Mouse (Mus musculus) spleen, postnatal 10 days (tissue): ENCODE results near the gene Kcnk13.
"Not testable (repeated sequence)": the region's sequence is repeated elsewhere in the genome, so short reads cannot be mapped to it uniquely, and the experiment has no call there.

Source experiments
- DNase-seq, 2 experiments: peaks; one replicate each; pipeline ENCODE4 v3.0.0; 2021 to 2022; ENCODE audit warnings: low spot score in 2 of 2

Gene Kcnk13

DNA sequence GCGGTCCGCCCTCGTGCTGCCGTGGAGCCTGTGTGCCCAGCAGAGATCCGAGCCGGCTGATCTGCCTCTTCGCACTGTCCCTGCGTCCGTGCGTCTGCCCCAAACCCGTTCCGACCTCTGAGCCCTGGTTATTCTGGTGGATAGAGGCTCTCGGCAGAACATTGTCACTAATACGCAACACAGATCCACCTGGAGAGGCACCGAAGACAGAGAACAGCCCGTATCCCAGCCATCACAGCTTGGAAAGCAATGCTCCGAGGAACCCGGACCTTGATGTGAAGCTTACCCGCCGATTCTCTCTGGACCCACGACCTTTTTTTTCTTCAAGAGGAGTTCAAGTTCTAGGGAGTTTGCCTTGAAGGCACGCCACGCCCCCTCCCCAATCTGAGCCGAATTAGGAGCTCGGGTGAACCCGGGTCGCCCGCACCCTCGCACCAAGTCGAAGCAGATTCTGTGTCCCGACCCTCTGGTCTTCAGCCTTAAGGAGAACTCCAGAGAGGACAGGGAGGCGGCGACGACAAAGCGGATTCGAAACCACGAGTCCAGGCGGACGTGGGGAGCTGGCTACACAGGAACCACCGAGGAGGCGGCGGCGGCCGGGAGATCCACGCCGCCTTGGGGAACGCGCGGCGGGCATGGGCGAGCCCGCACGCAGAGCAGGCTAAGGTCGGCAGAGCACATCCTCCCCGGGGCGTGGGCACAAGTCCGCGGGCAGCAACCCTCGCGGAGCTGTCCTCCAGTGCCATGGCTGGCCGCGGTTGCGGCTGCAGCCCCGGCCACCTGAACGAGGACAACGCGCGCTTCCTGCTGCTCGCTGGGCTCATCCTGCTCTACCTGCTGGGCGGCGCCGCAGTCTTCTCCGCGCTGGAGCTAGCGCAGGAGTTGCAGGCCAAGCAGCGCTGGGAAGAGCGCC, 1.2 kb downstream of the Kcnk13 start:
- DNase-seq: peak; percentile 22 to 38

DNA sequence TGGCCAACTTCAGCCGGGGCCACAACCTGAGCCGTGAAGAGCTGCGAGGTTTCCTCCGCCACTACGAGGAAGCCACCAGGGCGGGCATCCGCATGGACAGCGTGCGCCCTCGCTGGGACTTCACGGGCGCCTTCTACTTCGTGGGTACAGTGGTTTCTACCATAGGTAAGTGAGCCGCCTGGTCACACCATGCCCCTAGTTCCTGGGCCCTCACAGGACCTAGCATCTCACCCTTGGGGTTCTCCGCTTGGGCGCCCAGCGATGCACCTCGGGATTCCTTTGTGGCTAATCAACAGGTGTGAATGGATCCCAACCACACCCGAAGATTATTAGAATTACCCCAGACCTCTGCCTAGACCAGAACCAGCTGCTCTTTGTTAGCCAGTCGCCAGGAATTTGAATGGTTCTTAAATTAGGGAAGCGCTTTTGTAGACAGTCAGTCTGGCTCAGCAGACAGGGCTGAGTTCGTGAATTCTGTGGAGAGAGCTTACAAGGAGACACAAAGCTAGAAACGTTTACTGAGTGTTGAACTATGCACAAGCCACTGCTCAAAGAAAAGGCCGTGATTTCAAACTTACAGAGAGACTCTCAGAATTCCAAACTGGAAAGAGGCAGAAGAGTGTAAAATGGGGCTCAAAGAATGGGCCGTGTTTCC, 1.9 kb downstream of the Kcnk13 start:
- DNase-seq: peak in 1 of 2 experiments; percentile 26

DNA sequence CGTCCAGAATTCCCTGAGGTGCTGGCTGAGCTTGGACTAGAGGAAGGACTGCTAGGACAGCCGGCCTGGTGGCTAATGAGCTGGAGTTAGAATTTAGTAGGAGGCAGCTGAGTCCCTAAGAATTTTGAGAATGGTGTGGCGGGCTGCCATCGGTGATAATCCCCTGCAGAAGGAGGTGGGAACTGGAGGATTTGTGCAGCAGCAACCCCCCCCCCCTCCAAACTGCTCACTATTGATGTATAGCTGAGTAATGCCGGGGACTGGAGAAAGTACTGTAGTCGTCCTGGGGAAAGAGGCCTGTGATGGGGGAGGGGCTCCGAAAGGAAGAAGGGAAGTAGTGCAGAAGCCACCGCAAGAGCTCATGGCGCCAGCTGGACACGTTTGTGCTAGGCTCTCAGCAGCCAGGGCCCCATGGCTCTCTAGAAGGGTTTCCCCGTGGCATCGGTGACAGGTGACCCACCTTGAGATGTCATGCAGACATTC, 2.6 kb downstream of the Kcnk13 start:
- DNase-seq: peak in 1 of 2 experiments; percentile 23

DNA sequence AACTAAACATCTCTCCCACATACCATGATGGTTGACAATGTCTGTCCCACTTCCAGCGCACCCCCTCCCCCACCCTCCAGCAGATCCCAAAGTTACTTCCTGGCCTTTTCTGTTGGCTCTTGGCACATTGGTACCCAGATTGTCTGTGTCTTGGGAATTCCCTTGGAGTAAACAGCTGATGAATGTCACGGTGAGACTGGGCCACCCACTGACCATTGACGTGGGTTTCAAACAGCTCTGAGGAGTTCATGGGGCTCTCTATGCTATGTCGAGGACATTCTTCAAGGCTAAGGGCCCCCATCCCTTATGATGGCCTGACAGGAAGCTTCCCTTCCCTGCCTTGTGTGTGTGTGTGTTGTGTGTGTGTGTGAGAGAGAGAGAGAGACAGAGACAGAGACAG, 5.6 kb downstream of the Kcnk13 start:
- DNase-seq: no peak

DNA sequence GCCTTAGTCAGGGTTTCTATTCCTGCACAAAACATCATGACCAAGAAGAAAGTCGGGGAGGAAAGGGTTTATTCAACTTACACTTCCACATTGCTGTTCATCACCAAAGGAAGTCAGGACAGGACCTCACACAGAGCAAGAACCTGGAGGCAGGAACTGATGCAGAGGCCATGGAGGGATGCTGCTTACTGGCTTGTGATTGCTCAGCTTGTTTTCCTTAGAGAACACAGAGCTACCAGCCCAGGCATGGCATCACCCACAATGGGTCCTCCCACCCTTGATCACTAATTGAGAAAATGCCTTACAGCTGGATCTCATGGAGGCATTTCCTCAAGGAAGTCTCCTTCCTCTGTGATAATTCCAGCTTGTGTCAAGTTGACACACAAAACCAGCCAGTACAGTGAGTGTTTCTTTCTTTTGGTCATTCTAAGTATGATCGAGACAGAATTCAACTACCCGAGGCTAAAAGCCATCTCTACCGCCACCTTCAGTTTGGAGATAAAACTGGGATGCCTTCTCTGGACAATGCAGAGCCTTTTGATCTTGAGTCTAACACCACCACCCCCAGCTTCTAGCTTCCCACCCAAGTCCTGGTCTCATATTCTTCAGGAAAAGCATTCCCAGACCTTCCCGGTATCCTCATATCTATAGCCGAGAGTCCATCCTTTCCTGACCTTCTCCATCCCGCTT, 7.1 kb downstream of the Kcnk13 start:
- not testable (repeated sequence) for DNase-seq

DNA sequence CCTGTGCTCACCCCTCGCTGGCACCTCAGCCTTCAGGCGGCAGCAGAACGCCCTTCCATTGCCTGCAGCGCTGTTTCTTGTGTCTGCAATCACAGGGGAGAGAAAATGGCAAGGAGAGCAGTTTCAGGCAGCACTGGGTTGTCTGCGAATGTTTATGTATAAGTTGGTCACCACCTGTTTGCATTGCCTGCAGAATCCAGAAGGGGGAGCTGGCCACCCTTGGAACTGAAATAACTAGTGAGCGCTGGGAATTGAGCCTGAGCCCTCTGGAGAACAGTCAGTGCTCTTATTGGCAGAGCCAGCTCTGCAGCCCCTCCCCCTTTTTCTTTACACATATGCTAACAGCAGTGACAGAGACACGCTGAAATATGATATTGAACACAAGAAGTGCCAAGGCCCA, 8.5 kb downstream of the Kcnk13 start:
- no peak for DNase-seq

DNA sequence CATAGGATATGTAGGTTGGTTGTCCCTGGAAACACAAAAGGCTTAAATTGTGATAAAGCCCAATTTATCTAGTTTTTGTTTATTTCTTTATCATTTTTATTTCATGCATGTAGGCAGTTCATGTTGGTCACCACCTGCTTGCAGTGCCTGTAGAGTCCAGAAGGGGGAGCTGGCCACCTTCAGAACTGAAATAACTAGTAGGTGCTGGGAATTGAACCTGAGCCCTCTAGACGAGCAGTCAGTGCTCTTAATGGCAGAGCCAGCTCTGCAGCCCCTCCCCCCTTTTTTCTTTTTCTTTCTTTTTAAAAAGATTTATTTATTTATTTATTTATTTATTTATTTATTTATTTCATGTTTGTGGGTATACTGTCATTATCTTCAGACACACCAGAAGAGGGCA, 9.4 kb downstream of the Kcnk13 start:
- DNase-seq: peak in 1 of 2 experiments; percentile 37

DNA sequence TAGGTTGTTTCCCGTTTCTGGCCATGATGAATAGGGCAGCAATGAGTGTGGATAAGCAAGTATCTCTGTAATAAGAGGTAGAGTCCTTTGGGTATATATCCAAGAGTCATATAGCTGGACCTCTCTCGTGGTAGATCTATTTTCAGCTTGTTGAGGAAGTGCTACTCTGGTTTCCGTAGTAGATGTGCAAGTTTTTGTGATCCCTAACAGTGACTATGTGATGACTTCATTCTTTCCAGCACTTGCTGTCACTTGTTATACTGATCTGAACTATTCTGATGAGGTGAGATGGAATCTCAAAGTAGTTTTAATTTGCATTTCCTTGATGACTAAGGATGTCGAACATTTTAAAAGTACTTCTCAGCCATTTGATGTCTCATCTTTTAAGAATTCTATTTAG, 15.2 kb downstream of the Kcnk13 start:
- no peak for DNase-seq

DNA sequence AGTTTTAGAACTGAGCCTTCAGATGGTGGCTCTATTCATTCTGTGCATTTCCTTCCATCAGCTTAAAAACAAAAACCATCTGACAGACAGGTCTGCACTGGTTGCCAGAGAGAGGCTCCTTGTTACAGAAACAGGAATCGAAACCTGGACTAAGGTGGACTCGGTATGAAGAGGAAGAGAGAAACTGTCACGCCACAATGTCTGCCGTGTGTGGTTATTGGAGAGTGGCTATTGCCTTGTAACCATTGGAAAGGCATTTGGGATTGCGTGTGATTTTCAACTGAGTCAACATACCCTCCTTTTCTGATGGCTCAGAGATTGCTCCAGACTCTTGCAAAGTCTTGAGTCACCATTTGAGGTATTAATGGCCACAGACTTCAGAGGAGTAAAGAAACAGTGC, 22.5 kb downstream of the Kcnk13 start:
- DNase-seq: no peak

DNA sequence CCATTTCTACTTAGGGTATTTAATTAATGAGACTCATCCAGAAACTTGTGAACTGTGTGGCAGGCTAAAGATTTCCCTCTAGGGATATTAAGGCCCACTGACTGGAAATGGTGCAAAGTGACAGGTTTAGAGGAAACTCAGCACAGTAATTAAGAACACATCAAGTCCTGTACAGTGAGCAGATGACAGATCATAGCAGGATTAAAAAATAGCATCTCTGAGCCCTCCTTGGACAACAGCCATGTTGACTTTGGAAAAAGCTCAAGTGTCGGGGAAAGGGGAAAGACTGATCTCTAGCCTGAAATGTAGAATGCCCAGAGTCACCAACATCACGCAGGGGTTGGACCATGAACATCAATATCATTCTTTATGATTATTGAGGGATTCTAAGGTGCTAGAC, 23.8 kb downstream of the Kcnk13 start:
- DNase-seq: no peak

DNA sequence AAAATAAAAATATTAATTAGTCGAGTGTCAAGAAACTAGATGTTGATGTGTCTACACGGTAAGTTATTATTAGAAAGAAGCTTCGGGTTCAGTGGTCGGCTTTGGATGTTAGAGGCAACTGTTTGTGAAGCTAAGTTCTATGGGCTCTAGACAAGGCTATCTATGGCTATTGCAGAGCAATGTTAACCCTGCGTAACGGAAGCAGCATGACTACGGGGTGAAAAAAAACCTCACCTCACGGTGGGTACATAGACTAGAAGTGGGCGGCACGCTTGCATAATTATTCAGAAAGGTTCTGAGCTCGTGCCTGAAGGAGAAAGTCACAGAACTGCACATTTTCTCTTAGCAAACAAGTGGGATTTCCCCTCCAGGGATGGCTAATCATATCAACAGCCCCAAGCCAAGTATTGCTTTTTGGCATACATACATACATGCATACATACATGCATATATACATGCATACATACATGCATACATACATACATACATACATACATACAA, 28.1 kb downstream of the Kcnk13 start:
- no peak for DNase-seq

DNA sequence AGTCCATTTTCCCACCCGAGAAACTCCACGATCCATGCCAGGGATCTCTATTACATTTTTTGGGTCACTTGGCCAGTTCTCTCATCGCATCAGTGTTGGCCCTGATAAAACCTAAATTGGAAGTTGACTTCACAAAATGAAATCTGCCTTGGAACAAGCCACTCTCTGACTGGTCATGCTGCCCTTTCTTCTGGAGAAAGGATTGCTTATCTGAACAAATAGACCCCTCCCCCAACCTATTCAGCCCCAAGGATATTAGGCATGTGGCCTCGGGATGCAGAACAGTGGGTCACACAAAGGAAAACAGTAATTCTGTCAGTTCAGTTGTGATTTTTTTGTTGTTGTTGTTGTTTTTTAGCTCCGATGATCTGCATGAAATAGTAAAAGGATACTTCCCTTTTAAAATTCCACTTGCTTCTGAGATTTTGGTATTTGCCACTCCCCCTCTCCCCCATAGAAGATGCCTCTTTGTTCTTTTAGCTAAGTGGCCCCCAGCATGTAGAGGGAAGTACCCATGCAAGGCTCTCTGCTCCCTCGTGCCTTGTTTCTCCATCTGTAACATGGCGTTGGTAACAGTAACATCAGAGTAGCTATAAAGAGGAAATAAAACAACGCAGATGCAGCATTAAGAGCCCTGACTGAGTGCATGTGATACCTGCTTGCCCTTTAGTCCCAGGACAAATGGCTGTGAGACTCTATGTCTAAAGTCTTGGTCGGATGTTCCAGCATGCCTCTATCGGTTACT, 29.0 kb downstream of the Kcnk13 start:
- DNase-seq: no peak

DNA sequence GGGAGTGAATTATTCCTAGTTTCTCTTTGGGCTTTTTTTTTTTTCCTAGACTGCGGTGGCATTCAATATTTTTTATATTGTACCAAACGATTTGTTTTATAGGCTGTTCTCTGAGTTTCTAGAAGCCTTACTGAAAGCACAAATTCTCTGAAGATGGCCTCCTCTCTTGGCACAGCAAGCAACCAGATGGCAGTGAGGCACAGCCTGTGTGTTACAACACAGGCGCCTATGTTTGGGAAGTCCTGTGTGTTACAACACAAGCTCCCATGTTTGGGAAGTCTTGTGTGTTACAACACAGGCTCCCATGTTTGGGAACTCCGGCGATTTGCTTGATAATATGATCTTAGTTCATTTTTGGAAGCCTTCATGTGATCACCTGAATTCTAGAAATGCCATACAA, 31.7 kb downstream of the Kcnk13 start:
- DNase-seq: no peak

DNA sequence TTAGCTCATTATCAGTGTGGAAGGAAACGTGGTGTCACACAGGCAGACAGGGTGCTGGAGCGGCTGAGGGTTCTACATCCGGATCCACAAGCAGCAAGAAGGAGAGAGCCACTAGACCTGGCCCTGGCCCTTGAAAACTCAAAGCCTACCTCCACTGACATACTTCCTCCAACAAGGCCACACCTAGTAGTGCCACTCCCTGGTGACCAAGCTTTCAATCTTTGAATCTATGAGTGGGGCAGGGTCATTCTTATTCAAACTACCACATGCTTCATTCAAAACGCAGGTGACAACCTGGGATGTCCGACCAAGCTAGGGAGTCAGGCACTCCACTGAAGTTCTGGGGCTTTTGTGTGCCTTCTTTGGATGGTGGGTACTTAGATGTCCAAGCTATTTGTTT, 35.4 kb downstream of the Kcnk13 start:
- no peak for DNase-seq

DNA sequence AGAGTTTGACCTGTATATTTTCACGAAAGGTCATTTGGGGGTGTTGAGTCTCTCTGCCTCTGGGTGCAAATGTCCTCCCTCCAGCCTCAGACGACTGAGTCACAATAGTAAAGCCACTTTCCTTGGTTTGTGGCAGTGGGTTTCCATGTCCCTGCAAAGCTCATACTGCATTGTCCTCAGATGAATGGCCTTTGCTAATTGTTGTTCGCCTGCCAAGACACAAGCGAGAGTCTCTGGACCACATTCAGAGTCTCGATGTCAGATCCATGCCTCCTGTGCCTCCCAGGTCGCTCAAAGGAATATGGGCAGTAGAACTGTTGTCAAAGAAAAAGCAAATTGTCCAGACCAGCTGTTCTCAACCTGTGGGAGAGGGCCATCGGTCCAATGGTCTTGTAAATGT, 36.1 kb downstream of the Kcnk13 start:
- no peak for DNase-seq

DNA sequence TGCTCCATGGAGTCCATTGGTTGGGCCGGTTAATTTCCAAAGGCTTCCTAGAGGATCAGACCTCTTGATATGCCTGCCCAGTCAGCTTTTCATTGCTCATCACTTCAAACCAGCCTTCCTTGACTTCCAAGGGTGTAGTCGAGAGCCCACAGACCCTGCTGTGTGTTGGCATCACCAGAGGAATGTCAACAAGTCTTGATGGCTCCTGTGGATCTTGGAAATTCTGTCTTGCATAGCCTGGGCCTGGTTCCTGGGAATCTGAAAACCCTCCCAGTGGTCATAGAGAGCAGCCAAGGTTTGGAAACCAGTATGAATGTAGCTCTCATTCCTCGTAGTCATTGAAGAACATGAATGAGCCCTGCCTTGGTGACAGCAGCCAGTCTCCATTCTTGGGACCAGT, 36.9 kb downstream of the Kcnk13 start:
- no peak for DNase-seq

DNA sequence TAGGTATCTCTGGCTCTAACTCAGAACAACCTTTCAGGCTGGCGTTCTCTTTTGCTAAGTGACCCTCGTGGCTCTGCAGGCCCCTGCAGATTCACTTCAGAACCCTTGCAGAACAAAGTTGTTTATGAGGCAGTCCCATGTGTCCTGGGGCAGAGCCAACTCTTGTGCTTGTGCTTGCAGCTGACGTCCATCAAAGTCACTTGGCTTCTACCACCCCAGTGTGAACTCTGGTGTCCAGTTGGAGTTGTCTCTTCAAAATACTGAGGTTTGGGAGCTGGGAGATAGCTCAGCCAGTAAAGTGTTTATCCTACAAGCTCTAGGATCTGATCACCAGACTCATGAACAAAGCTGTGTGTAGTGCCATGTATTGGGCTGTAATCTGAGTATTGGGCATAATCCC, 37.6 kb downstream of the Kcnk13 start:
- no peak for DNase-seq

DNA sequence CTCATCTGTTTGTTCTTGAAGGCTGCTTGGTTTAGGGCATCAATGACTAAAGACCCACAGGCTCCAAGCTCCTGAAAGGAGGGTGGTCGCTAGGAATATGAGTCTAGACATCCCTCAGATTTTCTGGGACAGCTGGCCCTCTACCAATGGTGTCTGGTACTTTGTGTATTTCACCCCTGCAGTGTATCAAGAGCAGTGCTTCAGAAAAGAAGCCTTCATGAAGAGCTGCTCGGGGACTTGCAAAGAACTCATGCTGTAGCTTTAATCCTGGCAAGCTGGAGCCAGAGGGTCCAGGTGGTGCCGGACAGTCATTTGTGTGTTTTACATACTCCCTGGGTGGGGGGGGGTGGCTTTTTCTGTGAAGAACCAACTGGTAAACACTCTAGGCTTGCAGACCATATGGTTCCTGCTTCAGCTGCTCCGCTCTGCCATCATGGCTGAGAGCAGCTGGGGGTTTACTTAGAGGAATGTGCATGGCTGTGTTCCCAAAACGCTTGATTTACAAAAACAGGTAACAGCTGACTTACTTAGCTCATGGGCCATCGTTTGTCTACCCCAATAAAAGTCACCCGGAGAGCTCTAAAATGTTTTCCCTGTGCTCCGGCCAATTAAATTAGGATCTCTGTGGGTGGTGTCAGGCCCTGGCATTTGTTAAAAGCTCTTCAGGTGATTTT, 38.8 kb downstream of the Kcnk13 start:
- DNase-seq: peak in 1 of 2 experiments; percentile 10

DNA sequence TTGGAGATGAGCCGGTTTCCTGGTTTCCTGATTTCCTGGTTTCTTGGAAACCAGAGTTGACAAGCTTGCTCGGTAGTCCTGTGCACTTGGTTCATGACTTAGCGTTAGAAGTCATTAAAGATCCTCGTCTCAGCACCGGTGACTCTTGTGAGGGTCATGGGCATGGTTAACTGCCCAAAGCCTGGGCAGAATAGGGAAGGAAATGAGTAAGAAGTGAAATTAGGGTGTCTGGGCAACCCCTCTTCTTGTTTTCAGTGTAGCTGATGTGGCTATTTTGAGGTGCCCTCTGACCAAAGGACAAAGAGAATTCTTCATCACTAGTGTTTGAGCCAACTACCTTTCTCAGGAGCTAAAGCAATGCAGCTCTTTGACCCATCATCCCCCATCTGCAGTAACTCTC, 41.0 kb downstream of the Kcnk13 start:
- no peak for DNase-seq

DNA sequence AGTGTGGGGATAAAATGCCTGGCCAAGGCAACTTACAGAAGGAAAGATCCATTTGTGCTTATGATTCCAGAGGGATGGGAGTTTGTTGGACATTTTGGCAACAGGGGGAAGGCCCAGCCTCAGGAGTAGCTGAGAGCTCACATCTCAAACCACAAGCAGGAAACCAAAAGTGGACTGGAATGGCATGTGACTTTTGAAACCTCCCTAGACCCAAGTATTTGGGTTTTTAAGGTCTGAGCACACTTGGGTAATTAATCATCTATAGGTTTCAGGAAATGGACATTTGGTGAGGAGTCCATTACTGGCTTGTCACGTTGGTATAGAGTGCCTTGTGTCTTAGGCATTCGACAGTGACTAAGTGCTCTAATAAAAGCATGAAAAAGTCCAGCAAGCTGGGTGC, 42.4 kb downstream of the Kcnk13 start:
- no peak for DNase-seq

DNA sequence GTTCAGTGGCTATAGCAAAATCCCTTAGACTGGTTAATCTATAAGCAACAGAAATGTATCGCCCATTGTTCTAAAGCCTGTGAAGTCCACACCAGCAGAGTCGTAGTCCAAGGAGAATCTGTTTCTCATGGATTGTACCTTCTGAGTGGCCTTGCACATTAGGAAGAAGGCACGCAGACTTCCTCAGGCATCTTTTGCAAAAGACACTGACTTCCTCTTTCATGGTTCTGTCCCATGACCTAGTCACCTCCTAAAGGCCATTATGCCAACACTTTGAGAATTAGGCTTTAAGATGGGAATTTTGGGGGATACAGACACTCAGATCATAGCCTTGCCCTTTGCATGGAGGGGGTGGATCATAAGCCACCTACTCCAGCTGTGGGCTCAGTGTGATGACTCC, 48.5 kb downstream of the Kcnk13 start:
- DNase-seq: no peak
